Mouse (Mus musculus): ENCODE measurements at regions not wholly inside any gene's neighbourhood (a gene's known extent, or its start where the extent isn't known, plus 50 kb on each side); places are given as distances from the start of the nearest gene placed in this dataset.

DNA sequence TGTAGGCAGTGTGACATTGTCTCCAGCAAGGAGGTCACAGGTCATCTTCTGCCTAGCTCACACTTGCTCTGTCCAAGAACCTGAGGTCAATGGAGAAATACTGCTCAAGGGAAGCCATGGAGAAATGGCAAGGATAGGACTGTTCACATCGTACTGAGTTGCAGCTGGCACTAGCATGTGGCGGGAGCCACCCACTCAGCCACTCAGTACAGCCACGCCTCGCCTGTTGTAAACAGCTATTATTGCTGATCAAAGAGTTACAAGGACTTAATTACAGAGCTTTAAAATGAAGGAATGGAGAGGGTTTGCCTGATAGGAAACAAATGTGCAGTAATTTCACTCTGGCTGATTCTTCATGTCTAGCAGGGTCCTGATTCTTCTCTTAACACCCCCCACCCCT lies 64.8 kb downstream of the Dll1 start:
- DNase-seq: no peak

DNA sequence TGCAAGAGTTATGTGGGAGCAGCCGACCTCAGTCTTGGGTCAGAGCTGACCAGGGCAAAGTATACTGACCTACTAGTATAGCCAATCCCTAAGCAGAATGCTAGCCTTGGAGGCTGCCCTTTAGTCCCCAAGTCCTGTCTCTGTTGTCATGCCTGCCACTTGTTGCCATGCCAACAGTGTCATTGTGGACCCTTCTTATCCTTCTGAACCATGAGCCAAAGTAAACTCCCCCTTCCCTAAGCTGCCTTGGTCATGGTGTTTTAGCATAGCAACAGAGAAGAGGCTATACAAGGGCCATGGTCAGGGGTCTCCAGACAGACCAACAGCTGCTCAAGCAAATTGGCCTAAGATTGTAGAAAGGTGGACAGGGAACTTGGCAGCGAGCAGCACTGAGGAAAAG lies 66.2 kb downstream of the Dll1 start:
- DNase-seq: no peak

DNA sequence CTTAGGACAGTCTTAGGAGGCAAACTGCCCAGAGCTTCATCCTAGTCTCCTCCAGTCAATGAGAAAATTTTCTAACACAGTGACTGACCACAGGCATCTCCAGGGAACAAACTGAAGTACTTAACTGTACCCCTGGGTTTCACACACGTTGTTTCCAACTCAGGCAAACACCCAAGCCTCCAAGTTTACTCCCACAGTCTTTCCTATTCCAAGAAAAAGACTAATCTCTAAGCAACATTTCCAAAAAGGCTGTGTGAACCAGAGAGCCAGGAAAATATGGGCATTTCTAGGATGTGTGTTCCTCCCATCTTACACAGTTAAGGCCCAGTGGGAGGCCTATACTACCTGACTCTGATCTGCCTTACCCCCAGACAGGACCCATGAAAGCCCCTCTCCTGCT lies 74.6 kb downstream of the Dll1 start:
- DNase-seq: no peak

DNA sequence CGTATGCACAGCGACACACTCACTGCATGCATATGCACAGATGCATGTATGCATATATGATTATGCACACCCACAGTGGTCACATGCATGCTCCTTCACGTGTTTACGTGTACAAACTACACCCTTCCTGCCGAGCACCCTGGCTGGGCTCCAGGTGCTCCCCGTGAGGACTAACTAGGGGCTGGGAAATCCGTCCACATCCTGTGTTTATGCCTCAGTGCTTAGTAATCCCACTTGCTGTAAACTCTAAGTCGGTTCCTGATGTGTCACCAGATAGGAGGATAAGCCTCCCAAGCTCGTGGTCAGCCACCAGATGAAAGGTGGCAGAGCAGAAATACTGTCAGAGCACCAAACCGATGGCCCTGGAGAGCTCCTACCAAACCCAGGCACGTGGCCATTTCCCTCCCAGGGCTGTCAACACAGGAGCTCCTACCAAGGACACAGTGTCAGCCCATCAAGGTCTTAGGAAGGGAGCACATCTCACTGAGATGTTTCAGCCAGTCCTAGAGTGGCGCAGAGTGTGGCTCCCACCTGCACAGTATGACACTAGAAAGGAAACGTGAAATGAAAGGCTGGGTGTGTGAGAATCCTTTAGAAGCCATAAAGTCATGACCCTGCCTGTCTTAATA lies 76.8 kb downstream of the Dll1 start:
- DNase-seq: no peak

DNA sequence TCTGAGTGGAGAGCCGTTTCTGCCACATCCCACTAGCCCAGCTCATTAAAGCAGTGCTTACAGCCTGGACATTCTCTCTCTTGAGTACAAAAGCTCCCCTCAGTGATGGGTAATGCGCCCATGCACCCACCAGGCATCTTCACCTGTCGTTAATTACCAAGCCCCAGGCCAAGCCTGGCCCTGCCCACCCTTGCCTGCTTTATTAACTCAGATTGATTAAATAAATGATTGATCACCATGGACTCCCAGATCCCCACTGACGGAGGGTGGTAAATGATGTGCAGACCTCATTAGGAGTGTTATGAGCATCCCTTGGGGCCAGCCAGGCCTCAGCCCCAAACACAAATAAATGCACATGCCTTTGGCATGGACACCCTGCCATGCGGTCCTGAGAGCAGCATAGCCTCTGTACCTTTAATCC lies 82.5 kb downstream of the Dll1 start:
- DNase-seq: no peak

DNA sequence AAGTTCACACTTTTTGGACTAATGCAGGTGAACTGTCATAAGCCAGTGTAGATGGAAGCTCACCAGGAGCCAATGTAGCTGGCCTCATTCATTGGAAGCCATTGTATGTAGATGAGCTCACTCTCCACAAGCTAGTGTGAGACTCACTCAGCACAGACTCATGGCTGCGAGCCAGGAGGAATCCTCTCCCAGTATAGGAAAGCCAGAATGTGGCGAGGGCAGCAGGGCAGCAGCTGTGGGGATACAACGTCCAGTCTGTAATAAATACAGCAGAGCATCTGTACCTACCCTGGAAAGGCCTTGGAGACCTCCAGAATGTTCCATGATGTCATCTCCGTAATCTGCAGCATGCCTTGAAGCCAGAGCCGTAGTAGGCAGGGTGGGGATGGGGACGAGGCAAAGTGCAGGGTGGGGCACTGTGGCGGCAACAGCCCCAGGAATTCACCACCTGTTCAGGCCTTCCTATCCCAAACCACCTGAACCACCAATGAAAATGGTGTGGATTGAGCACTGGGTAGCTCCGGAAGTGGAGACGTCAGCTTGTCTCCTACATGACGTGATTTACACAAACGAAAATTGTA lies 84.1 kb downstream of the Dll1 start:
- DNase-seq: no peak

DNA sequence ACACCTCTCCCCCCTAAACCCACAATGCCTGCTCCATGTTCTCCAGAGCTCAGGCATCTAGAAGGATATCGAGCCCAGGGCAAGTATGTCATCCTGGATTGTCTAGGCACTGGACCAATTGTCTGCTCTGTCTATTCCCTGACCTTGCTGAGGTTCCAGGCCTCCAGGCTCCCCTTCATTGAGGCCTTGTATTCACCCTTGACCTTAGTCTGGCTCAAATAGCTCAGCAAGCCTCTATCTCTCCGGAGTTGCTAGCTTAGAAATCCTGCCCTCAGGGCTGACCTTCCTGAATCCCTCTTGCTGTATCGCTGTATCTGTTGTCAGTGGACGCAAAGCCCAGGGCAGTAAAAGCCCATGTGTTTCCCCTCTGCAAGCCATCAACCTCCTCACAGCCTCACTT lies 85.0 kb downstream of the Dll1 start:
- DNase-seq: no peak

DNA sequence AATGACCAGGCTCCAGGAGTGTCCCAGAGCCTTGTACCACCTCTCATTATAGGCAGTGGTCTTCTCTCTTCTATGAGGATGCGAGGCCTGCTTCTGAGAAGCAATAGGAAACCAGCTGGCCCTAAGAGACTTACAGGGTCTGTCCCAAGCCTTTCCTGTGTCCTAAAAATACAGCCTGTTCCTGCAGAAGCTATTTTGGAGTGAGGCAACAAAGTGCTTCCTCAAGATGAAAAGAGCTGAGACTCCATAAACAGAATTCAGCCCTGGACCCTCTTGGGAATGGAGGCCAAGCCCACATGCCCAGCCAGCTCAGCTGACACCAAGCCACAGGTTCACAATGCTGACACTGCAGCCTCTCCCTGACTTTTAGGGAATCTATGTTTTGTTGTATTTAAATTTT lies 86.3 kb downstream of the Dll1 start:
- no peak for DNase-seq

DNA sequence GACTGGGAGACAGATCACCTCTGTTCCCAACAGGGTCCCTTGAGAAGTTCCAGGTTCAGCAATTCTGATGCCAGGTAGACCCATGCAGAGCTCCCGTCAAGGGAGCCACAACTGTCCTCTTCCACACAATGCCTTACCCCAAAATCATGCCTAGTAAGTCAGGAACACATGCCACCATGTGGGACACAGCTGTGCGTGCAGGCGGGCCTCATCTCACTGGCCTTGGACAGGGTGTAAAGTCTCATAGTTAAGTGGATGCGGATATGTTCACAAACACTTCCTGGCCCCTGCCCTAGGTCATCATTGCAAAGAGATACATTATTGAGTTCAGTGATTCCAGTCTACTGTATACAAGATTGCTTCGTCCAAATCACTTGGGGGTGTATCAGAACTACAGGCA lies 87.6 kb downstream of the Dll1 start:
- no peak for DNase-seq

DNA sequence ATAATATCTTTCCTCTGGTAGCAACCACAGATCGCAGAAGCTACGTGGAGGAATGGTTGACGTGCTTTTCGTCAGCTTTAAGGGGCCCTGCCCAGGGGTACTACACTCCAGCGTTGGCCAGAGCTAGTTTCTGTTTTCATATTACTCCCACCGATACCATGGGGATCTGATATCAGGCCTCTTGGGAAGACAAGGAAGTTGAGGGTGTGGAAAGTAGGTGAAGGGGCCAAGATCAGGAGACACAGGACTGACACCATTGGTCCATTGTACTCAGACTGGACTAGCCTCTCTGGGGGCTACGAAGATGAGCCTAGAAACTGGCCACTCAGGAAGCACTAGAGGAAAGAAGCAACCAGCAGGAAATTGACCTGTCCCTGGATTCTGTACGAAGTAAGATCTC lies 88.0 kb downstream of the Dll1 start:
- no peak for DNase-seq

DNA sequence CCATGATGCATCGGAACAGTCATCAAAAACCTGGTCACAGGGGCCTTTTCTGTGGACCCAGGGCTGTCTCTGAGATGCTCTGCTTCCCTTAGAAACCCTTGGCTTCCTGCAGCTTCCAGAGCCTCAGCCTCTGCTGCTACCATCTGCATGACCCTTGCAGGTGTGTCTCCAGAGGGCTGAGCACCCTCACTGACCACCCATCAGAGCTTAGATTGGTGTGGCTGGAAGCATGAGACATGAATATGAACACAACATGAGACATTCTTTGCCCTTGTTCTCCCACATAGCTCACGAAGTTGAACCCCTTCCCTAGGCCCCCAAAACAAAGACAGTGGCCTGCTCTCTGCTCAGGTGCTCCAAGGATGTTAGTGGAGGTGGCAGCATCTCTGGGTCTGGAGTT lies 90.1 kb downstream of the Dll1 start:
- no peak for DNase-seq

DNA sequence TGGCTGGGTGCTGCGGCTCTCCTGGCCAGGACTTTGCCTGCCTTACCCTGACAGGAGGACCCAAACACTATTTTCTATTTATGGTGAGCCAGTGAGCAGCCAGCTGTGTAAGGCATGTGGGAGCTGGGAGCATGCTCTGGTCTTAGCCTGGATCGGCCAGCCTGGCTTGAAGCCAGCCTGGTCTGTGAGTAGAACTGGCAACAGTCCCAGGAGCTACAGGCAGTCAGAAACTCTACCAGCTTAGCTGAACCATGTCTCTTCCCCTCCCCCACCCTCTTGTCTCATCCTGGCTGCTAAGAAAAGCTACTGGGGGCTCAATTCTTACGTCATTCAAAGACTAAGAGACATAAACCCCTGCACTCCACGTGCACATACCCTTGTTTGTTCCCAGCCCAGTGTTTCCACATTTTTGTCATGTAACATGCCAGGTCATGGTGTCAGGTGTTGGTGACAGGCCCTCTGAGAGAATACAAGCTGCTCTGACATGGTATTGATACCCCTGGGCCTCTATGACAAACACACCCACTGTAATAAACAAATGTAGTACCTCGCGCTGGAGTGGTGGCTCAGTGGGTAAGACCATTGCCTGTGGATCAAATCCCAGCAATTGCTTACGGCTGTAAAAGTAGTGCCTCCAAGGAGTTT lies 91.2 kb downstream of the Dll1 start:
- peak; percentile 12 for DNase-seq

DNA sequence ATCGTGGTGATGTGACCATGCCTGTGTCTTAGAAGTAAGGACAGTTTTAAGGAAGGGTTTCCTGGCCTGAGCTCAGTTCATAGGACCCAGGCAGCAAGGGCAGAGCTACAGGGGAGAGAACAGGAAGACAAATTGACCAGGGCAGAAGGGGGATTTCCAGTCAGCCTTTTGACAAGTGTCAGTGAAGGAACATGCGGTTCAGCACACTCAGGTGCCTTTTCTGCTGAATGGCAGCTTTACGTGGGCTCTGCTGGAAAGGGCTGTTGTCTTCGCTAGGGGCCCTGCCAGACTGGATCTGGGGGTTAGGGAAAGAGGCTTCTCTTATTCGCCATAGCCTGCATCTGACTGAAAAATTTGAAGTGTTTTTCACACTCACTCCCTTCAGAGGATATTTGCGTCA lies 106.8 kb downstream of the Dll1 start:
- DNase-seq: no peak

DNA sequence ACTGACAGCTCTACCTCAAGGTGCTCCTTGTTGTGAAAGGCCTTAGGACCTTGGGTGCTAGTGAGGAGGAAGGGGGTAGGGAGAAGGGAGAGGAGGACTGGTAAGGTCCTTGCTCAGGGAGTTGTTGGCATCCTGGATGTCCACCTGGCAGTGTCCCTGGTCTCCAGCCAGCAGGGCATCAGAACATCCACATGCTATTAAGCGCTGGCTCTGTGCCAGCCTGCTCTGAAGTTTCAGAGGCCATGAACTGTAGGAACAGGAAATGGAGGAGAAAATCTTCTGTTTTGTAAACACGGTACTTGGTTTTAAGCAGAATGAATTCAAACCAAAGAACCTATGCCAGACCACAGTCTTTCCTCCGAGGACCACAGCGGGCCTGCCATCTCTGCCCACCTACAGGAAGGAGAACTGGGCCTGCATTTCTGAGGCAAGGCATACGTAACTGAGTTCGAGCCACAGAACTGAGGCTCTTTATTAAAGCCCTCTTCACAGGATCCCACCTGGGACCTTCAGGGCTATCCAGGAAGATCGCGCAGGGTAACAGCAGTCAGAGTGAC lies 107.5 kb downstream of the Dll1 start:
- no peak for DNase-seq

DNA sequence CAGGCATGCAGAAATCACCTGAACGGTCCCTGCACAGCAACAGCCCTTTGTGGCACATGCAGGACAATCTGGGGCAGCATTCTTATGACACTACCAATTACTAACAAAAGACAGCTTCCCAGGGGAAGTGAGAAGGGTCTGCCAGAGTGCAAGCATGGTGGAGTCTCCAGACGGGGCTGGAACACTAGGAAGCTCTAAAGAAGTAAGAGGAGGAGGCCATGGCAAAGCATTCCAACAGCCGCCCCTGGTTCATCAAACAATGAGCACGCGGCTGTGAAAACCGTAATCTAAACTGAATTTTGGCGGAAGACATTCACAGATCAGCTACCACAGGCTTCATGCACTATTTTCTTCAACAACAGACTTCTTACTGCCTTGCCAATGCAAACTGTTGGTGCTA lies 109.0 kb downstream of the Dll1 start:
- DNase-seq: no peak

DNA sequence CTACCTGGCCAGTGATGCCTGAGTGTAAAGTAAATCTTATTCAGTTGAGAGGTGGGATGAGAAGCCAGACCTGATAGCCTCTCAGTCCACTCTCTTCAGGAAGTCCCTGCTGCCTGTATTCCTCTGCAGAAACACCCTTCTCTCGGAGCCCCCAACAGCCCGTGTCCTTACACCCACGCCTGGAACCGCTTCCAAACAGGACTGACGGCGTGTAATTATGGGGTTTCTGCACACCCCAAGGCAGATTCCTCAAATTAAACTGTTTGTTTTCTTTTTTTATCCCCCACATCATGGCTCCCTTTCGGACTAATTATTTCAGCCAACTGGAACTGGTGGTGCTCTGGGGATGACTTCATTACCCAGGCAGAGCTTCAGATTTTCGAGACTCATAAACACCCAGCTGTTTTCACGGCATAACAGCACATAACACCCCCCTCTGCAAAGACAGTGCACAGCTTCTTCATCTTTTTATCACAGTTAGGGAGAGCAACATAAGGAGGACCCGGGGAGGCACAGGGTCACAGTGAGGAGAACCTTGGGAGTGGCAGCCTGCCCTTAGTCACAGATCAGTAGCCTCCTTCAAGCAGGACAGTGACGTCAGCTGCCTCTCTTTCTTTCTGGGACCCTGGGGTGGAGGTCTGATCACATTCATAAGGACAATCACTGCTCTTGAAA lies 117.1 kb downstream of the Dll1 start:
- DNase-seq: no peak

DNA sequence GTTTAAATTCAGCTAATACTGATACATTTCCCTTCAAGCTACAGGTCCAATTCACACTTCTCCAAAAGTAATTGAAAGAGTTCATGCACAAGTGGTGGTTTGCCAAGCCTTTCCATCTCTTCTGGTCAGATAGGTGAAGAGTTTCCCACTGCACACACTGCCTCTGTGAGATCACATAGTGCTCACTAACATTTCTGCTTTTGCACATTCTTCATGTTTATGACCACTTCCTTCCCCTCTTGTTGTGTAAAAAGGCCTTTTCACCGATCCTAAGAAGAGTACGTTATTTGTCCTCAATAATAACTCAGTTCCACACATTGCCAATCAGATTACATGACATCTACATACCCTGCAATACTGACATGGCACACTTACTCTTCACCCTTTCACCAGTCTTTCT lies 120.8 kb downstream of the Dll1 start:
- no peak for DNase-seq

DNA sequence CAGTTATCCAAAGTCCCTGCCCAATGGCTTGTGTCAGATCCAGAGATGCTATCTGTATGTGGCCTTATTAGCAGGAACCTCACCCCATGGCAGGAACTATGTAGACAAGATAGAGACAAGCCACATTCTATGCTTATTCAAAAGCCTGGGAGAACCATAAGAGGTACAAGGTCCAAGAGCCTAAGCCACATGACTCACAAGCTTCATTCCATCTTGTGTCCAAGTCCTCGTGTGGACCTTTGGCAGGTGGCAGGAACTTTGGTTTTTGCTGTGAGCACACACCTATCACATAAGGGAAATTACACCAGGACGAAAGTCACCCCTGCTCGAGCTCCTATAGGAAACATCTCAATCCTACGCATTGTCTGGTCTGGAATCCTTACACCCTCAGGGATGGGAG lies 122.9 kb downstream of the Dll1 start:
- DNase-seq: no peak

DNA sequence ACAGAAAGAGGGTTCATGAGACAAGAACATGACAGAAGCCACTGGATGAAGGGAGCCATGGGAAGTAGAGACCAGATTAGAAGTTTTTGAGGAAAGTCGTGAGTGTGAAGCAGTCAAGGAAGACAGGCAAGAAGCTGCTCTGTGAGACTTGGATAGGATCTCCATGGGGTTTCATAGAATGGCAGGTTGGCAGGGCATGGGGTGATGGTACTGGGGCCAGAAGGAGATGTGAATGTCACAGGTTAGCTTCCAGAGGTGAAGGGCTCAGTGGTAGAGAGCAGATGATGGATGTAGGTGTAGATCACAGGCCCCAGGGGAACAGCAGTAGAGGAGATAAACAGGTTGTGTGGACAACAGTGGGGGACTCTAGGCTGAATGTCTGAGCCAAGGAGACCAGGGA lies 123.4 kb downstream of the Dll1 start:
- no peak for DNase-seq

DNA sequence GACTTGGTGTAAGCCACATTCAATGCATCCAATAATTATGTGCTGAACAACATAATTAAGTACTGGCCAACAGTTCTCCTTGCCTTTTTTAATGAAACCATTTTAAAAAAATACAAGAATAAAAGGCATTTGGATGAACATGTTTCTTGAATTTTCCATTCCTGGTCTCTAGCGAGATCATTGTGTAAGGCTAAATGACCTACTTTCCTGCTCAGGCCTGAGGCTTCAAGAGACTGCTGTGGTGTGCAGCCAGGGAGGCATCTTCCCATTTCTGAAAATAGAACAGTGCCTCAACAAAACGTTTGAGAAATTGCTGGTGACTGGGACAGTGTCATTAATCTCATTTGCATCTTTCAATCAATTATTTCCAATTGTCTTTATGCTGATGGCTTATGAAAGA lies 124.5 kb downstream of the Dll1 start:
- DNase-seq: peak; percentile 5

DNA sequence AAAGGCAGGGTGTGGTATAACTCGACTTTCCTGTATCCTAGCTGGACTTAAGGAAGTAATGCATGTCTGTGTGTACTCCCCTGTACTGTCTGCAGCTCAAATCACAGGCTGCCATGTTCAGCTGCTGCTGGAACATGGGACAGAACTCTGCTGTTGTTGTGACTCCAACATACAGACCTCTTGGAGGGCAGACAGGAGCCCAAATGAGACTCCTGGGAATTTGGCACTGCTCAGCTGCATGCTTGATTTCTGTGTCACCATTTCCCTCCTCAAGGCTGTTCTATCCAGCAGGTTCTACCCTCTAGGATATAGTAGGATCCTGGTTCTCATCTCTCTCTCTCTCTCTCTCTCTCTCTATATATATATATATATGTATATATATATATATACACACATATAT lies 125.0 kb downstream of the Dll1 start:
- DNase-seq: no peak

DNA sequence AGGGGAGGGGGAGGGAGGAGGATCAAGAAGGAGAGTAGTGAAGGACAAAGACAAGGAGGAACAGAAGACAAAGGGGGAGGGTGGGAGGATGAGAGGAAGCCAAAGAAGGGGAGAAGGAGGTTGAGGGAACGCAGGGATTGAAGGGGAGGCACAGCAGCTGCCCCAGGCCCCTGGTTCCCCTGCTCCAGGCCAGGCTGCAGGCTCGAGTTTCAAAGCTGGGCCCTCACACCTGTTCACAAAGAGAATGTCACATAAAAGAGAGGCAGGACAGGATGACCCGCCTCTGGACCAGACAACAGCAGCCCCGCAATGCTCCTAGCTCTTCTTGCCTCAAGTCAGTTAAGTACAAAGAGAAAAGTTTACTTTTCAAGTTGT lies 128.3 kb downstream of the Dll1 start:
- no peak for DNase-seq

DNA sequence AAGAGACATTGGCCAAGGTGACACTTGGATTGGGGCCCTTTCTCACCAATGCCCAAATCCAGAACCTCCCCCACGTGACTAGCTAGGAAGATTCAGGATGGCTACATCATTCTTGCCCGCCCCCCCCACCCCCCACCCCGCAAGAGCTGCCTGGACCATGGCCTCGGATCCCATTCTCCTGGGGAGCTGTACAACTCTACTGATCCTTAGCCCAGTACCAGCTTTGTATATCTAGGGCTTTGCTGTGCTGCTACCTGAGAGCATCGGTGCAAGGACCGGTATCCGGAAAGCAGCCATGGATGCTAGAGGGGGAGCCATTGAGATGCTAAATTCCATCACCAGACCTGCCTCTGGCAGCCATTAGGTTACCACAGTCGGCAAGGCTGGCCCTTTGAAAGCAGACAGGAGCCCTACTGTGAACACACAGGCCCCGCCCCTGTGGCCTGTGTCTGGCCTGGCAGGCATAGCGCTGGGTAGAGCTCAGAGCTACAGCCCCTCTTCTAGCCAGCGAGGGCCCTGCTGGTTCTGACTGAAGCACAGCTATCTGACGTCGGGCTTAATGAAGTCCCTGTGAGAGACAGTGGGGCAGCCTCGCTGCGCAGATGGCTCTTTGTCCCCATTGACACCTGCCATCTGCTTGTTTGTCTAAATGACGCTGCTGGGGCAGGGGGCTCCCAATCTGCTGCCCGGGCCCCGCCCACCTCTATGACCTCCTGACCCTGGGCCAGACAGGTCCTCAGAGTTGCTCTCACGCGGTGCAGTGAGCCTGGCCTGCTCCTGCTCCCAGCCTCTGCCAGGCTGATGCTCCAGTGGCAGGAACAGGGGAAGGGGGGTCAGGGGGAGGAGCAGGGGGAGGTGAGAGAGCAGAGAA lies 128.9 kb downstream of the Dll1 start:
- no peak for DNase-seq
